Mouse (Mus musculus) spleen, adult 2 months (tissue): ENCODE measurements around the gene Gpsm3. TPM values are rescaled to one million over a fixed set of nuclear protein-coding genes. Genes with fewer than 3 reads are reported as not detected.

Source experiments
- DNase-seq, 2 experiments: peaks; one replicate each; pipeline versions ENCODE4 v3.0.0 to v3.0.0-alpha.2; 2012 to 2021; ENCODE audit warnings: low spot score in 2 of 2, low read depth in 1 of 2
- H3K27ac ChIP-seq: fragments of 200-500 bp; 2 replicates; pipeline ENCODE4 v1.5.1; 2012; ENCODE audit warnings: low read length, inconsistent platforms; ENCODE audit not compliant: insufficient read depth
- H3K27me3 ChIP-seq: fragments of 200-500 bp; 2 replicates; pipeline ENCODE4 v1.6.1; 2012; ENCODE audit warnings: mild to moderate bottlenecking, moderate library complexity, low read length, inconsistent platforms; ENCODE audit not compliant: control insufficient read depth, insufficient read depth
- H3K36me3 ChIP-seq: fragments of 200-500 bp; 2 replicates; pipeline ENCODE4 v1.6.1; 2012; ENCODE audit warnings: mild to moderate bottlenecking, low read length, inconsistent platforms; ENCODE audit not compliant: control insufficient read depth, insufficient read depth
- H3K4me1 ChIP-seq: fragments of 200-500 bp; 2 replicates; pipeline ENCODE4 v1.6.1; 2011; ENCODE audit warnings: inconsistent platforms; ENCODE audit not compliant: control insufficient read depth, insufficient read depth, insufficient read length
- H3K4me3 ChIP-seq: fragments of 200-500 bp; 2 replicates; pipeline ENCODE4 v1.5.1; 2011; ENCODE audit warnings: mild to moderate bottlenecking, inconsistent platforms; ENCODE audit not compliant: insufficient read depth, insufficient read length; ENCODE audit errors: extremely low read depth
- CTCF ChIP-seq: fragments of 200-500 bp; IDR thresholded peaks from 2 replicates; pipeline ENCODE4 v1.5.1; 2011; ENCODE audit warnings: mild to moderate bottlenecking, inconsistent platforms; ENCODE audit not compliant: insufficient read depth, insufficient read length, insufficient replicate concordance; ENCODE audit errors: extremely low read depth
- POLR2A ChIP-seq: fragments of 200-500 bp; IDR thresholded peaks from 2 replicates; pipeline ENCODE4 v1.6.1; 2011; ENCODE audit warnings: low read depth, low read length, inconsistent platforms
- WGBS: fragments of 180-500 bp; shearing (Covaris S2); methylation state at CpG from one replicate; pipeline ENCODE4 v1.1.7; 2018; 5-methylcytosine and 5-hydroxymethylcytosine counted together
- polyA plus RNA-seq: library from polyadenylated mRNA; depleted of rRNA; stranded (reverse); fragments of >200 nt; gene quantifications from 2 replicates; pipeline ENCODE4 v1.2.3, GENCODE M21; 2012

Gpsm3 gene
- polyA plus RNA-seq, 1 experiment = 68.8 TPM

GRCm38 (mm10) chr17:34605609-34606008, 16.0 kb downstream of the Gpsm3 start:
- WGBS = under 1% methylated on average over 30 of the region's 30 CpGs
- TF ChIP-seq CTCF (no peak), POLR2A (peak; percentile 45)
- DNase-seq = peak; percentile 85 to 95
- H3K27ac ChIP-seq = peak overlapping the region; percentile 91
- H3K4me1 ChIP-seq = peaks cover 33% of the 10 kb centered on the region; the same call in 1 of the 2 replicates
- peak overlapping the region; percentile 90 for H3K4me3 ChIP-seq
- peaks cover 7% of the 10 kb centered on the region for H3K36me3 ChIP-seq
- no peaks in the 10 kb centered on the region for H3K27me3 ChIP-seq

- Histone ChIP-seq H3K4me3 (peak overlapping the region; percentile 90), H3K36me3 (peaks cover 6% of the 10 kb centered on the region; the same call in 1 of the 2 replicates), H3K4me1 (peaks cover 33% of the 10 kb centered on the region; the same call in 1 of the 2 replicates), H3K27me3 (no peaks in the 10 kb centered on the region), H3K27ac (0 out of 2 replicates have a peak overlapping the region, but pooled peaks have one; percentile 22)
- WGBS = 13% methylated on average over 32 of the region's 32 CpGs
- TF ChIP-seq CTCF = no peak
- DNase-seq = no peak
Measured at GRCm38 (mm10) chr17:34606186-34607039, 16.8 kb downstream of the Gpsm3 start.

DNA sequence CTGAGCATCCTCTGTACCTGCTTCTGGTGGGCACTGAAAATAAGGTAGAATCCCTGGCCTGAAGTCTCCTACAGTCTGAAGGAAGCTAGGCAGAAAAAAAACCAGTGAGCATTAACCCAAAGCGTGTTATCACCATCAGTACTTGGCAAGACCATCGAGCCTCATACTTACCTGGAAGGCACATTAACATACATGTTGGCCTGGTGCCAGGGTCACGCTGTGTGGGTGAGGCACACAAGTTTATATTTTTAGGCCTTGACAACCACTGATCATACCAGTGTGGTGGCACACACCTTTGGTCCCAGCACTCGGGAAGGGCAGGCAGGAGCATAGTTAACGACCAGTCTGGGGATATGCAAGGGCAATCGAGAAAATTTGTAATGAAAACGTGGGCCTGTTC, 18.4 kb downstream of the Gpsm3 start:
- DNase-seq = no peak
- Histone ChIP-seq H3K4me1 (peaks cover 27% of the 10 kb centered on the region; the same call in 1 of the 2 replicates), H3K4me3 (no peak overlapping the region), H3K36me3 (peaks cover 16% of the 10 kb centered on the region), H3K27ac (no peak overlapping the region), H3K27me3 (no peaks in the 10 kb centered on the region)
- 80% methylated on average over 7 of the region's 7 CpGs for WGBS
- TF ChIP-seq POLR2A = no peak
- TF ChIP-seq CTCF = no peak

DNA sequence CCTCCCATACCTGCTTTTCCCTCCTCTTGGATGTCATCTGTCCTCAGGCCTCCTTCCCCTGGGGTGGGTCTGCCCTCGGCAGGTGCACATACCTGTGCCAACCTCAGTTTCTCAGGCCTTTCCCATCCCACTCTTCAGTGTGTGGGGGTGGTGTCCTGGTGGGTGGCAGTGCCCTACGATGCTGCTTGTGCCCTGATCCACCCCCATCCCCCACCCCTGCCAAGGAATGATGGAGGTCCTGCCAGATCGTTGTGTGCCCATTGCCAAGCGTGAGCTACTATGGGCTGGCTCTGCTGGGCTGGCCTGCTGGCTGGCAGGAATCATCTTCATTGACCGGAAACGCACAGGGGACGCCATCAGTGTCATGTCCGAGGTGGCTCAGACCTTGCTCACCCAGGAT, 21.4 kb downstream of the Gpsm3 start:
- WGBS = 93% methylated on average over 8 of the region's 8 CpGs
- TF ChIP-seq CTCF = no peak
- TF ChIP-seq POLR2A = no peak
- no peaks in the 10 kb centered on the region for H3K27me3 ChIP-seq
- no peak overlapping the region for H3K27ac ChIP-seq
- peaks cover 20% of the 10 kb centered on the region; the same call in 1 of the 2 replicates for H3K4me1 ChIP-seq
- peaks cover 19% of the 10 kb centered on the region for H3K36me3 ChIP-seq
- DNase-seq = no peak
- no peak overlapping the region for H3K4me3 ChIP-seq

- Histone ChIP-seq H3K27ac (no peak overlapping the region), H3K36me3 (peaks cover 19% of the 10 kb centered on the region), H3K27me3 (no peaks in the 10 kb centered on the region), H3K4me1 (peaks cover 8% of the 10 kb centered on the region; the same call in 1 of the 2 replicates), H3K4me3 (no peak overlapping the region)
- WGBS = 81% methylated on average over 11 of the region's 11 CpGs
- TF ChIP-seq CTCF (no peak), POLR2A (no peak)
- DNase-seq = no peak
Measured at GRCm38 (mm10) chr17:34613054-34613645, 23.5 kb downstream of the Gpsm3 start.

GRCm38 (mm10) chr17:34613830-34614229, 24.2 kb downstream of the Gpsm3 start:
- no peak overlapping the region for H3K27ac ChIP-seq
- 91% methylated on average over 10 of the region's 10 CpGs for WGBS

More at GRCm38 (mm10) chr17:34613830-34614229, 24.2 kb downstream of the Gpsm3 start:
- H3K36me3 ChIP-seq = peaks cover 19% of the 10 kb centered on the region
- TF ChIP-seq POLR2A (no peak), CTCF (no peak)
- no peaks in the 10 kb centered on the region for H3K27me3 ChIP-seq
- peaks cover under 1% of the 10 kb centered on the region; the same call in 1 of the 2 replicates for H3K4me1 ChIP-seq
- no peak for DNase-seq
- no peak overlapping the region for H3K4me3 ChIP-seq
